Mouse (Mus musculus) liver, adult 2 months (tissue): ENCODE measurements around the gene Hes2. TPM values are rescaled to one million over a fixed set of nuclear protein-coding genes. Genes with fewer than 3 reads are reported as not detected.

Source experiments
- DNase-seq: peaks from one replicate; pipeline ENCODE4 v3.0.0-alpha.2; 2011; ENCODE audit warnings: low read depth, low spot score; ENCODE audit errors: extremely low read depth
- H3K27ac ChIP-seq: fragments of 200-500 bp; replicated peaks from 2 replicates; pipeline ENCODE4 v1.5.1; 2012; ENCODE audit warnings: low read depth, mild to moderate bottlenecking, control low read depth, inconsistent platforms, low read length; ENCODE audit not compliant: insufficient read depth
- H3K27me3 ChIP-seq: fragments of 200-500 bp; 2 replicates; pipeline ENCODE4 v1.6.1; 2012; ENCODE audit warnings: mild to moderate bottlenecking, moderate library complexity, low read length, inconsistent platforms; ENCODE audit not compliant: control insufficient read depth, insufficient read depth
- H3K36me3 ChIP-seq: fragments of 200-500 bp; 2 replicates; pipeline ENCODE4 v1.6.1; 2012; ENCODE audit warnings: low read length, inconsistent platforms; ENCODE audit not compliant: control insufficient read depth, insufficient read depth
- H3K4me1 ChIP-seq: fragments of 200-500 bp; 2 replicates; pipeline ENCODE4 v1.6.1; 2011; ENCODE audit warnings: low read length; ENCODE audit not compliant: control insufficient read depth, insufficient read depth
- H3K4me3 ChIP-seq: fragments of 200-500 bp; 2 replicates; pipeline ENCODE4 v1.5.1; 2011; ENCODE audit warnings: low read depth, mild to moderate bottlenecking, control low read depth, low read length, moderate library complexity; ENCODE audit not compliant: insufficient read depth
- H3K79me2 ChIP-seq: fragments of 200-500 bp; 2 replicates; pipeline ENCODE4 v1.6.1; 2012; ENCODE audit warnings: inconsistent platforms, mild to moderate bottlenecking, low read length, moderate library complexity; ENCODE audit not compliant: control insufficient read depth, insufficient read depth
- H3K9ac ChIP-seq: fragments of 200-500 bp; 2 replicates; pipeline ENCODE4 v1.6.1; 2012; ENCODE audit warnings: low read depth, mild to moderate bottlenecking, control low read depth, inconsistent platforms, low read length
- CTCF ChIP-seq: fragments of 200-500 bp; IDR thresholded peaks from 2 replicates; pipeline ENCODE4 v1.5.1; 2011; ENCODE audit warnings: low read depth, low read length, control low read depth
- POLR2A ChIP-seq: fragments of 200-500 bp; IDR thresholded peaks from 2 replicates; pipeline ENCODE4 v1.6.1; 2011; ENCODE audit warnings: low read length, control low read depth; ENCODE audit not compliant: insufficient read depth; ENCODE audit errors: extremely low read depth
- WGBS: fragments of 180-500 bp; shearing (Covaris S2); methylation state at CpG from one replicate; pipeline ENCODE4 v1.1.7; 2018; 5-methylcytosine and 5-hydroxymethylcytosine counted together
- polyA plus RNA-seq: library from polyadenylated mRNA; depleted of rRNA; stranded (reverse); fragments of >200 nt; gene quantifications from 2 replicates; pipeline ENCODE4 v1.2.3, GENCODE M21; 2012
- total RNA-seq: library from RNA; depleted of rRNA; stranded (reverse); fragments of >200 nt; gene quantifications from 2 replicates; pipeline ENCODE4 v1.2.3, GENCODE M21; 2014

The Hes2 gene
- total and polyA plus RNA-seq, 2 experiments = not detected

DNA sequence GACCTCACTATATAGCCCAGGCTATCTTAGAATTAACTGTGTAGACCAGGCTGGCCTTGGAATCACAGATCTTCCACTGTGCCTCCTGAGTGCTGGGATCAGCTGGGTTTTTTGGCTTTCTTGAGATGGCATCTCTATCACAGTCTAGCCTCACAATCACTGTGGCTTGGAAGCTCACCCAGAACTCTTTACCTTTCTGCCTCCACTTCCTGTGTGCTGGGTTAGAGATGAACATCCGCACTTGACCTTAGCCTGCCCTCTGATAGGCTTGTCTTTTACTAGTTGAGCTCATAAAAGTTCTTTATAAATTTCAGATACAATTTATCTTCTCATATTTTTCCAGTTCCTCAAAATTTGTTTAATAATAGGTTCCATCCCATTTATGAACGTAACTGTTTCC, 30.0 kb downstream of the Hes2 start:
- Histone ChIP-seq H3K9ac (no peak overlapping the region), H3K4me3 (no peak overlapping the region), H3K36me3 (no peaks in the 10 kb centered on the region), H3K27me3 (no peaks in the 10 kb centered on the region), H3K4me1 (peaks cover 13% of the 10 kb centered on the region), H3K27ac (no peak overlapping the region), H3K79me2 (peaks cover 16% of the 10 kb centered on the region; the same call in 1 of the 2 replicates)
- DNase-seq = no peak
- WGBS = 94% methylated on average over 2 of the region's 2 CpGs
- TF ChIP-seq POLR2A (no peak), CTCF (no peak)

DNA sequence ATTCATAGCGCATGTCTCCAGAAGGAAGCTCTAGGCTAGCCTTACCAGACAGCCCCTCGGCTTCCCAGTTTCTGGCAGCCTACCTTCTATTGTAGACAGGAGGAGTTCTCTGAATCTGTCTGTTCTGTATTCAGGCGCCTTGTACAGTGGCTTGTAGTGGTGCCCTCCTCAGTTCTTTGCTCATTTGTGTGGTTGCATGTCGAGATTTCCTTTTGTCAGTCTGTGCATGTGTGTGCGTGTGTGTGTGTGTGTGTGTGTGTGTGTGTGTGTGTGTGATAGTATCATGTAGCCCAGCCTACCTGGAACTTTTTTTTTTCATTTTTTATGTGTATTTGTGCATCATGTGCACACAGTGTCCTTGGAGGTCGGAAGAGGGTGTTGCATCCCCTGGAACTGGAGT, 30.4 kb downstream of the Hes2 start:
- Histone ChIP-seq H3K4me3 (no peak overlapping the region), H3K79me2 (peaks cover 16% of the 10 kb centered on the region; the same call in 1 of the 2 replicates), H3K9ac (no peak overlapping the region), H3K4me1 (peaks cover 13% of the 10 kb centered on the region), H3K27ac (no peak overlapping the region), H3K27me3 (no peaks in the 10 kb centered on the region), H3K36me3 (no peaks in the 10 kb centered on the region)
- 93% methylated on average over 6 of the region's 6 CpGs for WGBS
- no peak for TF ChIP-seq POLR2A
- no peak for TF ChIP-seq CTCF
- DNase-seq = no peak

DNA sequence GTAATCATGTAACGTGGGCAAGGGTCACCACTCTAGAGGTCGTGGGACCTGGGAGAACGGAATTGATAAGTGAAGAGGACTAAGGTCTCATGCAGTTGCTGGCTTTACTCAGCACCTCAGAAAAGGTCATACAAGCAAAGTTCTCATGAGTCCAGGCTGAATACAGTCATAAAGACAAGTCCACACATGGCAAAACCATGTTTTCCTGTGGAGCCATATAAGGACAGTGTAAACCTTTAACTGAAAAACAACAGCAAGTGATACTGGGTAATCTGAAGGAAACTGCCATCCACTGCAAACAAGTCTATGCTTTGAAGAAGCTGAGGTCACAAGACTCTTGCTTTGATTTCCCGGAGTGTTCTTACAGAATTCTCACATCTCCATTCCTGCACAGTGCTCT, 31.0 kb downstream of the Hes2 start:
- DNase-seq = no peak
- Histone ChIP-seq H3K4me1 (peaks cover 13% of the 10 kb centered on the region), H3K4me3 (no peak overlapping the region), H3K27me3 (no peaks in the 10 kb centered on the region), H3K9ac (no peak overlapping the region), H3K36me3 (no peaks in the 10 kb centered on the region), H3K79me2 (peaks cover 19% of the 10 kb centered on the region; the same call in 1 of the 2 replicates), H3K27ac (no peak overlapping the region)
- 49% methylated on average over 4 of the region's 4 CpGs for WGBS
- TF ChIP-seq POLR2A = no peak
- TF ChIP-seq CTCF = no peak

DNA sequence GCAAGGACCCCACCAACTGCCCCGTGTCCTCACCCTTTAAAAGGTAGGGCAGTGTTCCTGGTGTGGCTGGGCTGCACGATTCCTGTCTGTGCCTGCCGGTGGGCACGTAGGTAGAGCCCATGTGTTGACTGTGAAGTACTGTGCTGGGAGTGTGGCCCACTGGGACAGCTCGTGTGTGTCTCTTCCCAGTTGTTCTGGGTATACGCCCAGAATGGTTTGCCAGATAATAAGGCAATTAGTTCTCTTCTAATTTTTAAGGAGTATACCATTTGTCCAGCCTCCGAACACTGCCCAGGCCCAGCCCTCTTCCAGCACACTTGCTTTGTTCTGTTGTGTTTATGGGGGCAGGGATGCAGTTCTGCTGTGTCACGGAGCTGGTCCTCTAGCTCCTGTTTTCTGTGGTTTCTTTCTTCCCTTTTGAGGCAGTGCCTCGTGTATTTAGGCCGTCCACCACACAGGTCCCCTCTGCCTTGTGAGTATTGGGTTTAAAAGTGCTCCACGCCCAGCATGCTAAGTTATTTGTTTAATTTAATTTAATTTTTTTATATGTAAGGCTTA, 31.5 kb downstream of the Hes2 start:
- TF ChIP-seq CTCF (no peak), POLR2A (no peak)
- Histone ChIP-seq H3K36me3 (no peaks in the 10 kb centered on the region), H3K27me3 (no peaks in the 10 kb centered on the region), H3K79me2 (peaks cover 19% of the 10 kb centered on the region; the same call in 1 of the 2 replicates), H3K4me1 (peaks cover 10% of the 10 kb centered on the region), H3K4me3 (no peak overlapping the region), H3K27ac (no peak overlapping the region), H3K9ac (no peak overlapping the region)
- WGBS = 87% methylated on average over 11 of the region's 11 CpGs
- DNase-seq = no peak

DNA sequence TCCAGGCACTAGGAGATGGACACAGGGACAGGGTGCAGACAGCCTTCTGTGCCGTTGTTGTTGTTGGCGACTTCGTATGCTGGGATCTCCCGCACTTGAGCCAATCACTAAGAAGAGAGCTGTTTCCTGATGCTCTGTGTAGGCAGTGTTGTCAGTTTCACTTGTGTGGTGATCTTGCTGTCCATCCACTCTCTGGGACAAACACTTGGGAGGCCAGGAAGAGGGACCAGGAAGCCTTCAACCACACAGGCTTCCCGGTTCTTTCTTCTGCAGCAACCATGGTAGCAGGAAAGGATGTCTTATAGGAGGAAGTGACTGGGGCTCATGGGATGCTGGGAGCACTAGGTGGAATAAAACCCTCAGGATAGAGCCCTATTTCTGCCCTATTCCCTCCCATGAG, 32.0 kb downstream of the Hes2 start:
- no peaks in the 10 kb centered on the region for H3K27me3 ChIP-seq
- H3K4me1 ChIP-seq = peaks cover 10% of the 10 kb centered on the region
- H3K79me2 ChIP-seq = peaks cover 22% of the 10 kb centered on the region
- no peak overlapping the region for H3K4me3 ChIP-seq
- H3K27ac ChIP-seq = no peak overlapping the region
- no peak for DNase-seq
- 87% methylated on average over 5 of the region's 5 CpGs for WGBS
- no peak overlapping the region for H3K9ac ChIP-seq
- no peaks in the 10 kb centered on the region for H3K36me3 ChIP-seq
- TF ChIP-seq CTCF = no peak
- TF ChIP-seq POLR2A = no peak

DNA sequence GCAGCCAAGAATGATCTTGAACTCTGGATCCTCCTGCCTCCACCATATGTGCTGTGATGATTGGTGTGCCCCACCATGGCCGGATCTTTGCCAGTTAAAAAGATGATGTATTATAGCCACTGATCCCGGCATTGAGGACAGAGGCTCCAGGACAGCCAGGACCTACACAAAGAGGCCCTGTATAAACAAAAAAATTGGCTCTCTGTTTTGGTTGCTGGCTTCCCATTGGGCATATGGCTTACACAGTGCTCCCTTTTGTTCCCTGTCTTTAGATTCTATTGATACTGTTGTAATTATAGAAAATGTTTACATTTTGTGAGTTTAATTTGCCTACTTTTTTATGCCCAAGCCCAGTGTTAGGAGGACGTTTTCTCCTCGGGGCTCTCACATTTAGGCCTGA, 33.9 kb downstream of the Hes2 start:
- Histone ChIP-seq H3K4me1 (no peaks in the 10 kb centered on the region; the same call in 1 of the 2 replicates), H3K27ac (no peak overlapping the region), H3K9ac (no peak overlapping the region), H3K4me3 (no peak overlapping the region), H3K79me2 (peaks cover 26% of the 10 kb centered on the region), H3K36me3 (no peaks in the 10 kb centered on the region), H3K27me3 (no peaks in the 10 kb centered on the region)
- WGBS = 77% methylated on average over 4 of the region's 4 CpGs
- no peak for TF ChIP-seq CTCF
- no peak for TF ChIP-seq POLR2A
- no peak for DNase-seq
